Mouse (Mus musculus) MEL (cell line): ENCODE results near the gene Slc35b2. TPM values are rescaled to one million over a fixed set of nuclear protein-coding genes. Genes with fewer than 3 reads are reported as not detected.

Experiments used
- DNase-seq: peaks from one replicate; pipeline ENCODE4 v3.0.0; 2011; ENCODE audit warnings: low read depth, low spot score
- H3K27ac ChIP-seq: 2 replicates; pipeline ENCODE4 v1.5.1; 2012; ENCODE audit warnings: low read depth, mild to moderate bottlenecking, control low read depth, low read length, moderate library complexity; ENCODE audit not compliant: control insufficient read depth
- H3K27me3 ChIP-seq, 2 experiments: fragments of 150-350 bp in 1 of 2; sonication (generic) in 1 of 2; 2 replicates each; pipeline ENCODE4 v1.6.1; 2012; ENCODE audit warnings: low read length in 2 of 2, mild to moderate bottlenecking in 2 of 2, improper control_type of control experiment in 1 of 2, moderate library complexity in 1 of 2; ENCODE audit not compliant: insufficient read depth in 2 of 2, control insufficient read depth in 1 of 2
- H3K36me3 ChIP-seq, 2 experiments: 2 replicates each; pipeline ENCODE4 v1.6.1; 2012 to 2014; ENCODE audit warnings: low read length in 2 of 2, improper control_type of control experiment in 1 of 2, inconsistent platforms in 1 of 2, mild to moderate bottlenecking in 1 of 2; ENCODE audit not compliant: insufficient read depth in 2 of 2, control insufficient read depth in 1 of 2
- H3K4me1 ChIP-seq, 2 experiments: fragments of 150-350 bp in 1 of 2; sonication (generic) in 1 of 2; 2 replicates each; pipeline ENCODE4 v1.6.1; 2012; ENCODE audit warnings: low read length in 2 of 2, improper control_type of control experiment in 1 of 2, mild to moderate bottlenecking in 1 of 2; ENCODE audit not compliant: insufficient read depth in 2 of 2, control insufficient read depth in 1 of 2
- H3K4me3 ChIP-seq, 2 experiments: fragments of 150-350 bp in 1 of 2; sonication (generic) in 1 of 2; 2 replicates each; pipeline ENCODE4 v1.5.1; 2012; ENCODE audit warnings: low read depth in 2 of 2, low read length in 2 of 2, mild to moderate bottlenecking in 2 of 2, moderate library complexity in 2 of 2, control low read depth in 1 of 2, improper control_type of control experiment in 1 of 2; ENCODE audit not compliant: control insufficient read depth in 1 of 2, insufficient read depth in 1 of 2
- H3K79me2 ChIP-seq: 2 replicates; pipeline ENCODE4 v1.6.1; 2012; ENCODE audit warnings: mild to moderate bottlenecking, low read length, moderate library complexity; ENCODE audit not compliant: control insufficient read depth, poor library complexity, insufficient read depth
- H3K9ac ChIP-seq: 2 replicates; pipeline ENCODE4 v1.6.1; 2012; ENCODE audit warnings: low read depth, mild to moderate bottlenecking, control low read depth, low read length, moderate library complexity; ENCODE audit not compliant: control insufficient read depth, poor library complexity, severe bottlenecking
- H3K9me3 ChIP-seq: fragments of 150-350 bp; sonication (generic); replicated peaks from 2 replicates; pipeline ENCODE4 v1.6.1; 2012; ENCODE audit warnings: mild to moderate bottlenecking, low read length, improper control_type of control experiment, moderate library complexity; ENCODE audit not compliant: insufficient read depth
- BHLHE40 ChIP-seq: IDR thresholded peaks from 2 replicates; pipeline ENCODE4 v1.6.1; 2012; ENCODE audit warnings: low read depth, mild to moderate bottlenecking, inconsistent platforms, low read length, improper control_type of control experiment, borderline replicate concordance
- CHD2 ChIP-seq: IDR thresholded peaks from 2 replicates; pipeline ENCODE4 v1.6.1; 2011; ENCODE audit warnings: low read length, improper control_type of control experiment
- CTCF ChIP-seq, 3 experiments: IDR thresholded peaks in 2 of 3; conservative IDR thresholded peaks in 1 of 3; 2 replicates each; pipeline ENCODE4 v1.5.1; 2011 to 2012; ENCODE audit warnings: low read length in 3 of 3, low read depth in 2 of 3, mild to moderate bottlenecking in 2 of 3, improper control_type of control experiment in 1 of 3, inconsistent platforms in 1 of 3, mixed read lengths in 1 of 3, moderate library complexity in 1 of 3; ENCODE audit not compliant: control insufficient read depth in 1 of 3, insufficient read depth in 1 of 3, poor library complexity in 1 of 3, severe bottlenecking in 1 of 3
- E2F4 ChIP-seq: IDR thresholded peaks from 2 replicates; pipeline ENCODE4 v1.6.1; 2011; ENCODE audit warnings: low read depth, low read length, improper control_type of control experiment, borderline replicate concordance
- EP300 ChIP-seq, 2 experiments: IDR thresholded peaks; 2 replicates each; pipeline ENCODE4 v1.6.1; 2011; ENCODE audit warnings: improper control_type of control experiment in 2 of 2, low read length in 2 of 2, low read depth in 1 of 2, mild to moderate bottlenecking in 1 of 2
- GABPA ChIP-seq: IDR thresholded peaks from 2 replicates; pipeline ENCODE4 v1.6.1; 2012; ENCODE audit warnings: low read depth, mild to moderate bottlenecking, inconsistent platforms, low read length, improper control_type of control experiment, moderate library complexity
- GATA1 ChIP-seq: IDR thresholded peaks from 2 replicates; pipeline ENCODE4 v1.6.1; 2011; ENCODE audit warnings: low read depth, low read length, improper control_type of control experiment
- JUND ChIP-seq: IDR thresholded peaks from 2 replicates; pipeline ENCODE4 v1.6.1; 2011; ENCODE audit warnings: low read depth, mild to moderate bottlenecking, improper control_type of control experiment, low read length
- KAT2A ChIP-seq: conservative IDR thresholded peaks from 2 replicates; pipeline ENCODE4 v1.6.1; 2012; ENCODE audit warnings: low read depth, low read length, improper control_type of control experiment, inconsistent platforms
- MAZ ChIP-seq: IDR thresholded peaks from 2 replicates; pipeline ENCODE4 v1.6.1; 2012; ENCODE audit warnings: low read depth, mild to moderate bottlenecking, inconsistent platforms, low read length, improper control_type of control experiment
- MEF2A ChIP-seq: IDR thresholded peaks from 2 replicates; pipeline ENCODE4 v1.6.1; 2014; ENCODE audit warnings: low read depth, mild to moderate bottlenecking, inconsistent platforms, low read length, improper control_type of control experiment; ENCODE audit not compliant: poor library complexity, insufficient replicate concordance, severe bottlenecking; ENCODE audit errors: extremely low read depth
- MXI1 ChIP-seq: IDR thresholded peaks from 2 replicates; pipeline ENCODE4 v1.6.1; 2011; ENCODE audit warnings: mild to moderate bottlenecking, low read depth, low read length, improper control_type of control experiment
- MYB ChIP-seq: IDR thresholded peaks from 2 replicates; pipeline ENCODE4 v1.6.1; 2011; ENCODE audit warnings: mild to moderate bottlenecking, low read depth, low read length, improper control_type of control experiment
- NRF1 ChIP-seq: IDR thresholded peaks from 2 replicates; pipeline ENCODE4 v1.6.1; 2014; ENCODE audit warnings: low read depth, mild to moderate bottlenecking, inconsistent platforms, low read length, improper control_type of control experiment, moderate library complexity; ENCODE audit not compliant: poor library complexity, insufficient read depth, severe bottlenecking
- POLR2A ChIP-seq, 2 experiments: IDR thresholded peaks; 2 replicates each; pipeline ENCODE4 v1.6.1; 2011 to 2012; ENCODE audit warnings: low read length in 2 of 2, mild to moderate bottlenecking in 2 of 2, control low read depth in 1 of 2, improper control_type of control experiment in 1 of 2, low read depth in 1 of 2, moderate library complexity in 1 of 2; ENCODE audit not compliant: control insufficient read depth in 1 of 2, insufficient read depth in 1 of 2, poor library complexity in 1 of 2
- POLR2AphosphoS2 ChIP-seq: IDR thresholded peaks from 2 replicates; pipeline ENCODE4 v1.6.1; 2011; ENCODE audit warnings: low read length, improper control_type of control experiment
- RAD21 ChIP-seq: IDR thresholded peaks from 2 replicates; pipeline ENCODE4 v1.6.1; 2011; ENCODE audit warnings: mild to moderate bottlenecking, low read depth, low read length, improper control_type of control experiment
- SIN3A ChIP-seq: IDR thresholded peaks from 2 replicates; pipeline ENCODE4 v1.6.1; 2012; ENCODE audit warnings: low read length, improper control_type of control experiment, inconsistent platforms
- TAL1 ChIP-seq: IDR thresholded peaks from 2 replicates; pipeline ENCODE4 v1.6.1; 2012; ENCODE audit warnings: mild to moderate bottlenecking, inconsistent platforms, low read length, moderate library complexity, mixed read lengths
- USF1 ChIP-seq: IDR thresholded peaks from 2 replicates; pipeline ENCODE4 v1.6.1; 2014; ENCODE audit warnings: low read depth, mild to moderate bottlenecking, inconsistent platforms, low read length, improper control_type of control experiment, moderate library complexity
- ZKSCAN1 ChIP-seq: IDR thresholded peaks from 2 replicates; pipeline ENCODE4 v1.6.1; 2012; ENCODE audit warnings: low read depth, mild to moderate bottlenecking, inconsistent platforms, low read length, improper control_type of control experiment, moderate library complexity
- ZMIZ1 ChIP-seq: IDR thresholded peaks from 2 replicates; pipeline ENCODE4 v1.6.1; 2012; ENCODE audit warnings: low read depth, mild to moderate bottlenecking, inconsistent platforms, low read length, improper control_type of control experiment, moderate library complexity
- ZNF384 ChIP-seq: IDR thresholded peaks from 2 replicates; pipeline ENCODE4 v1.6.1; 2012; ENCODE audit warnings: low read depth, mild to moderate bottlenecking, inconsistent platforms, low read length, improper control_type of control experiment
- polyA plus RNA-seq, 2 experiments: library from polyadenylated mRNA; stranded (reverse) in 1 of 2; unstranded in 1 of 2; fragments of >175 nt in 1 of 2; fragments of >200 nt in 1 of 2; gene quantifications; 2 replicates each; pipeline versions ENCODE4 v1.2.1 to v1.2.4; 2012; ENCODE audit warnings: low replicate concordance in 2 of 2, low read depth in 1 of 2; ENCODE audit not compliant: insufficient read length in 2 of 2, insufficient read depth in 1 of 2, missing spikeins in 1 of 2
- total RNA-seq: library from RNA; depleted of rRNA; stranded (reverse); fragments of 300-350 nt; gene quantifications from 2 replicates; pipeline ENCODE4 v1.2.3, GENCODE M21; 2012

Slc35b2 gene
- total and polyA plus RNA-seq, 3 experiments, result 81.7 to 111 TPM; not detected in 1

GRCm38 (mm10) chr17:45573780-45574123, 10.1 kb downstream of the Slc35b2 start (continued):
- TF ChIP-seq GATA1 (0 out of 2 replicates have a peak, but pooled peaks have one; percentile 10), USF1 (no peak; the same call in 1 of the 2 replicates), CTCF (IDR thresholded peaks at IDR 0.05 in 2 of 3, conservative IDR thresholded peaks at IDR 0.05 in 1 of 3; ENCODE audit: control insufficient read depth in 1 of 3, insufficient read depth in 1 of 3, low read depth in 2 of 3, low read length in 3 of 3, poor library complexity in 1 of 3, severe bottlenecking in 1 of 3) (no peak), NRF1 (0 out of 2 replicates have a peak, but pooled peaks have one; percentile 15), SIN3A (peak; percentile 71), CHD2 (peak; percentile 44; the same call in 1 of the 2 replicates), ZNF384 (peak; percentile 97), GABPA (no peak), ZKSCAN1 (no peak), TAL1 (no peak), BHLHE40 (peak; percentile 30; the same call in 1 of the 2 replicates), KAT2A (peak; percentile 84)

DNA sequence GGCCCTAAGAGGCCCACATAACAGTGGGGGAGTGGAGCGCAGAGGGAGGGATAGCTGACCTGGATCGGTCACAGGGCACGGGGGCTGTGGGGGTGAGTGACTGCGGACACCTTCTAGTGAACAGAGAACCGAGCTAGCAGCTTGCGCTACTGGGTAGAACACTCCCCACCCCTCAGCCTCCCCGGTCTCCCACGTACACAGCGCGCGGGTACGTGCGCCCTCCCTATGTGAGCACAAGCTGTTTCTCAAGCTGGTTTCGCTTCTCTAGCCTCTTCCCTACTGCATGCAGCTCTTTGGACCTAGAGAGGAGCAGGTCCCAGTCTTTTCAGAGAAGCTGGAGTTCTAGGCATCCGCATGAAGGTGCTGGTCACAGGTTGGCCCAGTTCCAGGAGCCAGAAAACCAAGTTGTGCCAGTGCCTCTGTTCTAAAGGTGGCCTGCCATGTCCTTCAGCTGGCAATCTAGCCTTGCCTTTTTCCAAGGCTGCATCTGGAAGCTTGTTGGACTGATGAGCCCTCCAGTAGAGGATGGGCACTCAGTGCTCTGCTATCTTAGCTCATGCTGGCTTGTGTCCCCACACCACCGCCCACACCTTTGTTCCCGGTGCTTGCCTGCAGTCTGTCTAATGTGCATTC, 10.6 kb downstream of the Slc35b2 start:
- TF ChIP-seq EP300 (IDR thresholded peaks at IDR 0.05; ENCODE audit: low read depth in 1 of 2, low read length in 2 of 2) (no peak), POLR2A (IDR thresholded peaks at IDR 0.05; ENCODE audit: control insufficient read depth in 1 of 2, insufficient read depth in 1 of 2, low read depth in 1 of 2, low read length in 2 of 2, poor library complexity in 1 of 2) (peak in 1 of 2 experiments; percentile 2; a peak in 1 of 4 replicates)
- Histone ChIP-seq H3K27ac (peak overlapping the region; percentile 80), H3K9me3 (no peaks in the 10 kb centered on the region), H3K36me3 (peaks cover 19 to 30% of the 10 kb centered on the region in 2 experiments), H3K4me1 (peaks cover 6 to 35% of the 10 kb centered on the region in 2 experiments), H3K79me2 (peaks cover 36% of the 10 kb centered on the region), H3K27me3 (no peaks in the 10 kb centered on the region), H3K9ac (peak overlapping the region; percentile 94), H3K4me3 (peak overlapping the region; percentile 65 to 96)
- peak; percentile 82 for DNase-seq

GRCm38 (mm10) chr17:45575123-45575897, 11.6 kb downstream of the Slc35b2 start:
- Histone ChIP-seq H3K9me3 (no peaks in the 10 kb centered on the region), H3K36me3 (peaks cover 13 to 26% of the 10 kb centered on the region in 2 experiments), H3K27me3 (no peaks in the 10 kb centered on the region), H3K27ac (no peak overlapping the region), H3K4me3 (no peak overlapping the region), H3K9ac (no peak overlapping the region; the same call in 1 of the 2 replicates), H3K4me1 (peaks cover 6 to 29% of the 10 kb centered on the region in 2 experiments), H3K79me2 (peaks cover 30% of the 10 kb centered on the region)
- DNase-seq, result no peak
- TF ChIP-seq USF1, result no peak
- no peak for TF ChIP-seq MYB
- no peak for TF ChIP-seq EP300 (IDR thresholded peaks at IDR 0.05; ENCODE audit: low read depth in 1 of 2, low read length in 2 of 2)
- TF ChIP-seq KAT2A, result no peak
- TF ChIP-seq ZMIZ1, result no peak
- TF ChIP-seq MXI1, result no peak
- no peak for TF ChIP-seq RAD21
- TF ChIP-seq ZKSCAN1, result no peak
- no peak for TF ChIP-seq TAL1
- TF ChIP-seq JUND, result no peak
- TF ChIP-seq MEF2A, result no peak
- no peak for TF ChIP-seq POLR2AphosphoS2
- TF ChIP-seq MAZ, result no peak
- TF ChIP-seq E2F4, result no peak
